Mouse (Mus musculus) heart, embryonic 15.5 days (tissue): ENCODE results near the gene Hoxa5. TPM values are rescaled to one million over a fixed set of nuclear protein-coding genes. Genes with fewer than 3 reads are reported as not detected.

ENCODE experiments used
- ATAC-seq: fragments of 200-750 bp; cut with Nextera tagmentation; replicated peaks from 2 replicates; pipeline ENCODE4 v1.8.0; 2017; ENCODE audit warnings: low read depth, moderate TSS enrichment; ENCODE audit not compliant: insufficient number of reproducible peaks, insufficient read depth, low FRiP score
- H3K27ac ChIP-seq: fragments of 300-500 bp; sonication (generic); 2 replicates; pipeline ENCODE4 v1.5.1; 2015; ENCODE audit warnings: mild to moderate bottlenecking, inconsistent platforms
- H3K27me3 ChIP-seq: fragments of 300-500 bp; sonication (generic); 2 replicates; pipeline ENCODE4 v1.6.1; 2015; ENCODE audit warnings: inconsistent platforms
- H3K36me3 ChIP-seq: fragments of 300-500 bp; sonication (generic); 2 replicates; pipeline ENCODE4 v1.6.1; 2015; ENCODE audit warnings: mild to moderate bottlenecking, inconsistent platforms
- H3K4me1 ChIP-seq: fragments of 300-500 bp; sonication (generic); replicated peaks from 2 replicates; pipeline ENCODE4 v1.6.1; 2015; ENCODE audit warnings: inconsistent platforms
- H3K4me2 ChIP-seq: fragments of 300-500 bp; sonication (generic); 2 replicates; pipeline ENCODE4 v1.6.1; 2015; ENCODE audit warnings: inconsistent platforms, mild to moderate bottlenecking, moderate library complexity
- H3K4me3 ChIP-seq: fragments of 300-500 bp; sonication (generic); 2 replicates; pipeline ENCODE4 v1.5.1; 2015; ENCODE audit warnings: mild to moderate bottlenecking, inconsistent platforms
- H3K9ac ChIP-seq: fragments of 300-500 bp; sonication (generic); 2 replicates; pipeline ENCODE4 v1.6.1; 2015; ENCODE audit warnings: mild to moderate bottlenecking, inconsistent platforms
- H3K9me3 ChIP-seq: fragments of 300-500 bp; sonication (generic); replicated peaks from 2 replicates; pipeline ENCODE4 v1.6.1; 2016; ENCODE audit warnings: inconsistent platforms
- WGBS: fragments of 180-500 bp; shearing (Covaris S2); methylation state at CpG from one replicate; pipeline ENCODE4 v1.1.7; 2015; ENCODE audit warnings: mixed read lengths; 5-methylcytosine and 5-hydroxymethylcytosine counted together
- polyA plus RNA-seq: library from polyadenylated mRNA; unstranded; fragments of >200 nt; fragmentation: Nextera tagmentation; extraction: Ambion mirVana; gene quantifications from 2 replicates; pipeline ENCODE4 v1.2.1, GENCODE M21; 2015

The Hoxa5 gene
- polyA plus RNA-seq, 1 experiment from 2014 or later = 2.3 TPM

- no peaks in the 10 kb centered on the region for H3K36me3 ChIP-seq
- ATAC-seq = no peak
- 7% methylated on average over 7 of the region's 7 CpGs for WGBS
- peaks cover 99% of the 10 kb centered on the region for H3K27me3 ChIP-seq
- H3K9me3 ChIP-seq = no peaks in the 10 kb centered on the region
- H3K4me2 ChIP-seq = no peak overlapping the region
- no peak overlapping the region for H3K9ac ChIP-seq
- H3K27ac ChIP-seq = no peak overlapping the region
- H3K4me1 ChIP-seq = peaks cover 10% of the 10 kb centered on the region
- no peak overlapping the region for H3K4me3 ChIP-seq
Measured at GRCm38 (mm10) chr6:52238976-52239375, 34.6 kb upstream of the Hoxa5 start.

- no peak overlapping the region for H3K27ac ChIP-seq
- H3K36me3 ChIP-seq = no peaks in the 10 kb centered on the region
- 5% methylated on average over 7 of the region's 7 CpGs for WGBS
- no peaks in the 10 kb centered on the region for H3K9me3 ChIP-seq
- peaks cover 12% of the 10 kb centered on the region for H3K4me1 ChIP-seq
- H3K27me3 ChIP-seq = peaks cover 99% of the 10 kb centered on the region
- no peak overlapping the region for H3K4me3 ChIP-seq
- ATAC-seq = no peak
- no peak overlapping the region for H3K4me2 ChIP-seq
- H3K9ac ChIP-seq = no peak overlapping the region
Measured at GRCm38 (mm10) chr6:52238155-52238545, 33.8 kb upstream of the Hoxa5 start.

- Histone ChIP-seq H3K27ac (no peak overlapping the region), H3K9me3 (no peaks in the 10 kb centered on the region), H3K9ac (no peak overlapping the region), H3K36me3 (no peaks in the 10 kb centered on the region), H3K4me1 (peaks cover 12% of the 10 kb centered on the region), H3K4me3 (no peak overlapping the region), H3K4me2 (no peak overlapping the region), H3K27me3 (peaks cover 99% of the 10 kb centered on the region)
- 11% methylated on average over 10 of the region's 10 CpGs for WGBS
- no peak for ATAC-seq
Measured at GRCm38 (mm10) chr6:52237346-52238154, 33.2 kb upstream of the Hoxa5 start.

- H3K4me3 ChIP-seq = no peak overlapping the region
- H3K36me3 ChIP-seq = no peaks in the 10 kb centered on the region
- H3K27me3 ChIP-seq = peaks cover 99% of the 10 kb centered on the region
- H3K9me3 ChIP-seq = no peaks in the 10 kb centered on the region
- no peak overlapping the region for H3K9ac ChIP-seq
- peaks cover 14% of the 10 kb centered on the region for H3K4me1 ChIP-seq
- no peak overlapping the region for H3K4me2 ChIP-seq
- H3K27ac ChIP-seq = no peak overlapping the region
- WGBS = 14% methylated on average over 3 of the region's 3 CpGs
- ATAC-seq = no peak
Measured at GRCm38 (mm10) chr6:52236806-52237205, 32.4 kb upstream of the Hoxa5 start.

GRCm38 (mm10) chr6:52235866-52236265 is 31.5 kb upstream of the Hoxa5 start:
- Histone ChIP-seq H3K9ac (no peak overlapping the region), H3K4me1 (peaks cover 14% of the 10 kb centered on the region), H3K36me3 (no peaks in the 10 kb centered on the region), H3K4me3 (no peak overlapping the region), H3K27ac (no peak overlapping the region), H3K9me3 (no peaks in the 10 kb centered on the region), H3K4me2 (no peak overlapping the region), H3K27me3 (peaks cover 97% of the 10 kb centered on the region)
- WGBS = 23% methylated on average over 6 of the region's 6 CpGs
- no peak for ATAC-seq

- Histone ChIP-seq H3K27ac (no peak overlapping the region), H3K36me3 (no peaks in the 10 kb centered on the region), H3K9ac (no peak overlapping the region), H3K4me1 (peaks cover 18% of the 10 kb centered on the region), H3K4me3 (no peak overlapping the region), H3K27me3 (peaks cover 97% of the 10 kb centered on the region), H3K4me2 (no peak overlapping the region), H3K9me3 (no peaks in the 10 kb centered on the region)
- 31% methylated on average over 9 of the region's 9 CpGs for WGBS
- no peak for ATAC-seq
Measured at GRCm38 (mm10) chr6:52235267-52235666, 30.9 kb upstream of the Hoxa5 start.

- 2% methylated on average over 68 of the region's 68 CpGs for WGBS
- H3K36me3 ChIP-seq = no peaks in the 10 kb centered on the region
- no peaks in the 10 kb centered on the region for H3K9me3 ChIP-seq
- peaks cover 14% of the 10 kb centered on the region for H3K4me1 ChIP-seq
- peak overlapping the region; percentile 21 for H3K4me3 ChIP-seq
- no peak overlapping the region for H3K9ac ChIP-seq
- H3K27ac ChIP-seq = no peak overlapping the region
- H3K27me3 ChIP-seq = peaks cover 97% of the 10 kb centered on the region
- H3K4me2 ChIP-seq = peak overlapping the region; percentile 29; the same call in 1 of the 2 replicates
- no peak for ATAC-seq
Measured at GRCm38 (mm10) chr6:52234428-52235140, 30.2 kb upstream of the Hoxa5 start.

- Histone ChIP-seq H3K36me3 (no peaks in the 10 kb centered on the region), H3K4me3 (peak overlapping the region; percentile 21), H3K27me3 (peaks cover 98% of the 10 kb centered on the region), H3K9ac (no peak overlapping the region), H3K27ac (no peak overlapping the region), H3K4me1 (peaks cover 14% of the 10 kb centered on the region), H3K9me3 (no peaks in the 10 kb centered on the region), H3K4me2 (peak overlapping the region; percentile 29; the same call in 1 of the 2 replicates)
- 2% methylated on average over 70 of the region's 70 CpGs for WGBS
- 0 out of 2 replicates have a peak, but pooled peaks have one; percentile 33 for ATAC-seq
Measured at GRCm38 (mm10) chr6:52233546-52234427, 29.4 kb upstream of the Hoxa5 start.

GRCm38 (mm10) chr6:52232984-52233545 is 28.7 kb upstream of the Hoxa5 start:
- ATAC-seq = no peak
- H3K9me3 ChIP-seq = no peaks in the 10 kb centered on the region
- peaks cover 97% of the 10 kb centered on the region for H3K27me3 ChIP-seq
- WGBS = 3% methylated on average over 23 of the region's 23 CpGs
- H3K36me3 ChIP-seq = no peaks in the 10 kb centered on the region
- no peak overlapping the region for H3K4me2 ChIP-seq
- peaks cover 14% of the 10 kb centered on the region for H3K4me1 ChIP-seq
- H3K27ac ChIP-seq = no peak overlapping the region
- no peak overlapping the region for H3K9ac ChIP-seq
- H3K4me3 ChIP-seq = no peak overlapping the region

- Histone ChIP-seq H3K4me2 (0 out of 2 replicates have a peak overlapping the region, but pooled peaks have one; percentile 4), H3K36me3 (no peaks in the 10 kb centered on the region), H3K9ac (no peak overlapping the region), H3K27ac (no peak overlapping the region), H3K4me3 (no peak overlapping the region), H3K4me1 (peaks cover 14% of the 10 kb centered on the region), H3K27me3 (peaks cover 96% of the 10 kb centered on the region), H3K9me3 (no peaks in the 10 kb centered on the region)
- ATAC-seq = no peak
- 2% methylated on average over 18 of the region's 18 CpGs for WGBS
Measured at GRCm38 (mm10) chr6:52232568-52232965, 28.2 kb upstream of the Hoxa5 start.
